Mouse (Mus musculus) layer of hippocampus, adult 2 months (tissue): Measurements from ENCODE around the gene Cep57. TPM values are rescaled to one million over a fixed set of nuclear protein-coding genes. Genes with fewer than 3 reads are reported as not detected.

ENCODE experiments used
- DNase-seq, 2 experiments: peaks; one replicate each; pipeline ENCODE4 v3.0.0; 2022; ENCODE audit warnings: low spot score in 2 of 2
- H3K27ac ChIP-seq: fragments of 200-600 bp; 2 replicates; pipeline ENCODE4 v1.8.1; 2022
- H3K4me3 ChIP-seq: fragments of 200-600 bp; 2 replicates; pipeline ENCODE4 v1.8.1; 2022; ENCODE audit warnings: mild to moderate bottlenecking
- CTCF ChIP-seq: fragments of 200-600 bp; conservative IDR thresholded peaks from 2 replicates; pipeline ENCODE4 v1.8.1; 2022; ENCODE audit warnings: antibody characterized with exemption, mild to moderate bottlenecking, moderate library complexity
- long read RNA-seq, 2 experiments: library from polyadenylated mRNA; stranded (forward); transcript quantifications; one replicate each; pipeline ENCODE4 v2.0.0; 2021; ENCODE audit warnings: borderline mapping rate in 2 of 2
- total RNA-seq, 2 experiments: library from RNA; stranded (reverse); gene quantifications; 2 replicates each; pipeline ENCODE4 v1.2.3; 2021

The Cep57 gene
- total RNA-seq, result 10 to 100 TPM; 19.5 to 22.5 TPM
- long read RNA-seq, experiment 1, partial matches to known transcripts, result 0 of 3 reads
- long read RNA-seq, experiment 1, other reads (novel, unspliced or antisense), result 3 of 3 reads
- long read RNA-seq, experiment 2, transcript Cep57-201 (11 exons, 2,523 nt), result major isoform, 5 of 13 reads
- long read RNA-seq, experiment 2, partial matches to known transcripts, result 0 of 13 reads
- long read RNA-seq, experiment 2, other reads (novel, unspliced or antisense), result 5 of 13 reads

- Histone ChIP-seq H3K4me3 (peak within 1 kb of the TSS; percentile 88), H3K27ac (peak within 1 kb of the TSS; percentile 94)
- TF ChIP-seq CTCF, result no peak
- DNase-seq, result peak; percentile 94 to 97
These were observed at the start of gene Cep57 for GRCm38 (mm10) chr9:13826832-13827405. Gene Cep57, minus strand, starts transcription at chr9:13827107.

DNA sequence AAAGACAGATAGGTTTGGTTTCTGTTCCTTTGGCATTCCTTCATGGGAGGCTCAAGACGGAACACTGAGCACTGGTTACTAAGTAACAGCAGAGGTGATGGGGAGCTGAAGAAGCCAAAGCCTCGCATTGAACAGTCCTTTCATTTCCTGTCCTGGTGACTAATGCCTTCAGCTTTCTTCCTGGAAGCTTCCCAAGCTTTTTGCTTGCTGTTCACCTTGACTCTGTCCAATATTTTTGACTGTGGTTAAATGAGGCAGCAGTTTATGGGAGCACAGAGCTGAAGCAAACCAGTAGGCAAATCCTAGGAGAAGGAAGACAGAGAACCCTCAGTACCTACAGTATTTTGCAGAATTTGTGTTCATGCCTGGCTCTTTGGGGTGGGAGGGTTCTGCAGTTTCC, 48.4 kb upstream of the Cep57 start:
- no peak for DNase-seq
- H3K4me3 ChIP-seq, result no peak overlapping the region
- TF ChIP-seq CTCF, result no peak
- no peak overlapping the region for H3K27ac ChIP-seq

DNA sequence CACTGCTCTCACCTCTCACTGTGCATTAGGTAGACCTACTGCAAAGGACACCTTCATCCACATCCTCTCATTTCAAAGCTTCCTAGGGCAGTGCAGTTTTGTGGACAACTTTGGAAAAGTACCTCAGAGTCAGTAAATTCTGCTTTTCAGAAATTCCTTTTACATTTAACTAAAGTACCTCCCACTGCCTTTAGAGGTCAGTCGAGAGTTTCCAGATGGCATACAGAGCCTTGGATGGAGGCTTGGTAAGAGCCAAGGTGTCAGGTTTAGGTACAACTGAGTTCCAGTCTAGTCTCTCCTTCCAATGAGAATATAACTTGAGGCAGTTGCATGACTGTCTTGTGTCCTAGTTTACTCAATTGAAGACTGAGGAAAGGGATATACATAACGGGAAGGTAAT, 47.5 kb upstream of the Cep57 start:
- TF ChIP-seq CTCF, result peak; percentile 68
- Histone ChIP-seq H3K27ac (no peak overlapping the region), H3K4me3 (no peak overlapping the region)
- no peak for DNase-seq

DNA sequence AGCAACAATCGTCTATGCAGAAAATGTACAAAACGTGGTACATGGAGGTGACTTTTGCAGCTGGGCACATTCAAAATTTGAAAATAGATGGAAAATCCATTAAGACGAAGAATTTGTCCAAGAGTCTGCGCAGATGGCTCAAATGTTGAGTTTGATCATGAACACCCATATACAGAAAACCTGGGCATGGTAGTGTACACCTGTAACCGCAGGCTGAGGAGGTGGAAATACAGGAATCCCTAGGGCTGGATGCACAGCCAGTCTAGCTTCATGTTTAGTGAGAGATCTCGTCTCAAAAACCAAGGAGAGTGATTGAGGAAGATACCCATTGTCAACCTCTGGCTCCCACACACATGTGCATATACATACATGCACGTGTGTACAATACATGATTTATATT, 44.7 kb upstream of the Cep57 start:
- Histone ChIP-seq H3K4me3 (no peak overlapping the region), H3K27ac (no peak overlapping the region)
- no peak for DNase-seq
- TF ChIP-seq CTCF, result no peak

DNA sequence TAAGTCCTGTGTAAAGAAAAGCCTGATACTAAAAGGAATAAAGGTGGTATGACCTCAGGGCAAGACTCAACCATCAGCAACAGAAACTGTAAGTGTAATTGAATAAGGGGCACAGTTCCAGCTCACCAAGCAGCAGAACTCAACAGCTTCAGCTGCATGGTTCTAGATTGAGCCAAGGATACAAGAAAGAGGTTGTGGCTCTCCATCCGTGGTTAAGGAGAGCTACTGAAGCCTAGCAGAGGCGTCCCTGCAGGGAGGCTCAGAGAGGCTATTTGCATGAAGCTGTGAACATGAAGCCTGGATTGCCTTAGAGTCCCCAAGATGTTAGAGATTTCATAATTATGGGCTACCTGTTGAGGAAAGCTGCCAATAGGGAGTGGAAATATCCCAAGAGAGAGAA, 40.7 kb upstream of the Cep57 start:
- DNase-seq, result no peak
- Histone ChIP-seq H3K27ac (no peak overlapping the region), H3K4me3 (no peak overlapping the region)
- no peak for TF ChIP-seq CTCF

GRCm38 (mm10) chr9:13856777-13857176, 29.9 kb upstream of the Cep57 start:
- no peak overlapping the region for H3K4me3 ChIP-seq
- no peak overlapping the region for H3K27ac ChIP-seq
- no peak for DNase-seq
- no peak for TF ChIP-seq CTCF

GRCm38 (mm10) chr9:13856247-13856646, 29.3 kb upstream of the Cep57 start:
- Histone ChIP-seq H3K27ac (no peak overlapping the region), H3K4me3 (no peak overlapping the region)
- no peak for TF ChIP-seq CTCF
- DNase-seq, result no peak

DNA sequence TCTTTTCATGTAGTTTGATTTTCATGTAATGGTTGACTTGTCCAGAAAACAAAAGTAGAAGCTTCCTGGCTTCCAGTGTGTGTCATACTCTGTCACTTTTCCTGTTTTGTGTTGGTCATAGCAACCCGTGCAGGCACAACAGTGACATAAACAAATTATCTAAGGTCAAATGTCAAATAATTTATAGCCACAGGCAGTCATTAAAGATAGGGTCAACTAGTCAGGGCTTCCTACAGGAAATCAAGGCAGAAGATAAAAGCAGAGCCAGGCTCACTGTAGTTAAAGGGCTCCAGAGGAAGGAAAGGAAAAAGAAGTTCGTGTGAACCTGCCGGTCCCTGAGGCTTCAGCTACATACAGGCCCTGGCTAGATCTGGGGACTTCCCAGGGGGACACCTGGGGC, 27.0 kb upstream of the Cep57 start:
- no peak overlapping the region for H3K27ac ChIP-seq
- no peak for TF ChIP-seq CTCF
- DNase-seq, result no peak

GRCm38 (mm10) chr9:13848481-13849480, 21.9 kb upstream of the Cep57 start:
- DNase-seq, result peak; percentile 25 to 29
- TF ChIP-seq CTCF, result peak; percentile 79
- H3K27ac ChIP-seq, result no peak overlapping the region

More for the DNA sequence above, 27.0 kb upstream of the Cep57 start:
- H3K4me3 ChIP-seq, result no peak overlapping the region

DNA sequence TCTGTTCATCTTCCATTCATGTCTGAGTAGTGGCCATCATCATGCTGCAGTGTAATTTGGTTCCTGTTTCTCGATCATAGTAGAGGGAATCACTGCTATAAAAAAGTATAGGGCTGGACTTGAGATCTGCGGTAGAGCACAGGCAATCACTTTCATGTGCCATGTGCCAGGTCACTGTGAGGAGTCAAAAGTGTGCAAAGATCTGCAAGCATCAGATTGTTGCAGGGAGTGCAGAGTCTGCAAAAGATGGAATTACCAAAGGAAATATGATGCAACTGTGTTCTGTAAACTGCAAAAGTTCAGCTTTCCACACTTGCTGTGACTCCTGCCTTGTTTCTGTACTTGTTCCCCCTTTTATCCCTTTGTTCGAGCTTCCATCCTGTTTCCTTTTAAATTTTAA, 20.7 kb upstream of the Cep57 start:
- TF ChIP-seq CTCF, result no peak
- H3K4me3 ChIP-seq, result no peak overlapping the region
- no peak for DNase-seq
- no peak overlapping the region for H3K27ac ChIP-seq

More at GRCm38 (mm10) chr9:13848481-13849480, 21.9 kb upstream of the Cep57 start:
- H3K4me3 ChIP-seq, result no peak overlapping the region

GRCm38 (mm10) chr9:13836726-13837125, 9.8 kb upstream of the Cep57 start:
- no peak for DNase-seq
- TF ChIP-seq CTCF, result no peak
- Histone ChIP-seq H3K4me3 (no peak overlapping the region), H3K27ac (no peak overlapping the region)

DNA sequence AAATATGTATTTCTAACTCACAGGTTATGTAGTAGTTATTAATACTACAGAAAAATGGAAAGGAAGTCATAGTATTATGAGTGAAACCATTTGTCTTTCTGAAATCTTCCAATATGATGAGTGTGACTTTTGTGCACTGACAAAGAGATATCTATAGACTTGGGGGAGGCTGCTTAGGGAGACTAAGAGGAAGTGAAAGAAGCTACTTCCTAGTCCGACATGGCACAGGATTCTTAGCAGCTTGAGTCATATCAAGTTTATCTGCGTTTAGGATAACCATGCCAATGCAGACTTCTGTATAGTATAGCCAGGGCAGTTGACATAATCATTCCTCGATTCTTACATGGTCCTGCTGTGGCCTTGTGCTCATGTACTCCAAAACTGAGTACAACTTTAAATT, 8.3 kb upstream of the Cep57 start:
- no peak for TF ChIP-seq CTCF
- no peak overlapping the region for H3K4me3 ChIP-seq
- H3K27ac ChIP-seq, result peak overlapping the region; percentile 28; the same call in 1 of the 2 replicates
- DNase-seq, result no peak

DNA sequence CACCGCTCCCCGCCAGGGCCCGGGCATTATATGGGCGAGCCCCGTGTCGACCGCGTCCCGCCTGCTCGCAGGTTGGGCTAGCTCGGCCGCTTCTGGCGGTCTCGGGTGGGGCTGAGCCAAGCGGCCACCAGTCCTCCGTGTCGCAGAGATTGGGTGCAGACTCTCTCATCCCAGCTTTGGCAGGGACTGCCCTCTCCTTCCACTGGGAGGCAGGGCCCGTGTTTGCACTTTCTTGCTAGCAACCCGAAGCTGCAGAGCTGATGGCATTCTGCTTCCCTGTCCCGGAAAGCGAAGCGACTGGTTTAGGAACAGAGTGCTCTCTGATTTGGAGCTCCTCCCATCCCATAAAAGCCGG, 1.2 kb upstream of the Cep57 start:
- Histone ChIP-seq H3K27ac (peak overlapping the region; percentile 94), H3K4me3 (peak overlapping the region; percentile 88)
- peak in 1 of 2 experiments; percentile 52 for DNase-seq
- TF ChIP-seq CTCF, result peak; percentile 43
